ENCODE assay signal across 8 mouse cellular contexts in genomic region chr11:86578809-86579730, GRCm38 (mm10). TPM values are rescaled to one million over a fixed set of nuclear protein-coding genes. Genes with fewer than 3 reads are reported as not detected.
A peak's percentile ranks its signal among the peaks of the same experiment; 100 is the strongest.
DNase-seq lines count a peak whose midpoint lies in the region; ATAC-seq and TF ChIP-seq lines count a peak whose summit lies in the region.

No protein-coding gene starts in this region.

- peak; percentile 12 for DNase-seq in spleen, adult 12 weeks (ENCODE audit: low spot score)
- no peak for DNase-seq in spleen, postnatal 14 days (ENCODE audit: low spot score in 2 of 2)
- no peak for DNase-seq in hindbrain, postnatal 0 days (ENCODE audit: low spot score)
- DNase-seq in liver, postnatal 0 days = peak; percentile 57
- DNase-seq in stomach, postnatal 0 days (ENCODE audit: low spot score) = peak; percentile 82
- no peak for DNase-seq in embryo, embryonic 10.5 days (ENCODE audit: low spot score)
- DNase-seq in embryo, embryonic 11 days = no peak

- no peak overlapping the region for H3K9ac ChIP-seq in hindbrain, postnatal 0 days (replicated peaks; ENCODE audit: low read length)
- H3K9ac ChIP-seq in liver, postnatal 0 days (replicated peaks) = peak overlapping the region; percentile 16; the same call in 1 of the 2 replicates
- 0 out of 2 replicates have a peak overlapping the region, but pooled peaks have one; percentile 8 for H3K9ac ChIP-seq in stomach, postnatal 0 days (ENCODE audit: low read length)

- no peaks in the 10 kb centered on the region for H3K27me3 ChIP-seq in hindbrain, postnatal 0 days (ENCODE audit: insufficient read depth, low read length)
- no peaks in the 10 kb centered on the region for H3K27me3 ChIP-seq in liver, postnatal 0 days (ENCODE audit: insufficient read depth, low read length)
- no peaks in the 10 kb centered on the region for H3K27me3 ChIP-seq in stomach, postnatal 0 days (ENCODE audit: control insufficient read depth, insufficient read depth, low read length)

- no peak for TF ChIP-seq CTCF in hindbrain, postnatal 0 days (IDR thresholded peaks at IDR 0.05; ENCODE audit: low read depth)
- no peak for TF ChIP-seq CTCF in liver, postnatal 0 days (IDR thresholded peaks at IDR 0.05; ENCODE audit: low read depth)
- TF ChIP-seq CTCF in stomach, postnatal 0 days (IDR thresholded peaks at IDR 0.05; ENCODE audit: low read depth) = no peak

- H3K36me3 ChIP-seq in hindbrain, postnatal 0 days (ENCODE audit: insufficient read depth, low read length) = no peaks in the 10 kb centered on the region
- no peaks in the 10 kb centered on the region for H3K36me3 ChIP-seq in liver, postnatal 0 days (replicated peaks; ENCODE audit: insufficient read depth, low read length)
- no peaks in the 10 kb centered on the region for H3K36me3 ChIP-seq in stomach, postnatal 0 days (ENCODE audit: control insufficient read depth, insufficient read depth, low read length)

- TF ChIP-seq EP300 in liver, postnatal 0 days (IDR thresholded peaks at IDR 0.05; ENCODE audit: low read depth) = no peak; the same call in 1 of the 2 replicates
- no peak for TF ChIP-seq EP300 in stomach, postnatal 0 days (optimal IDR thresholded peaks at IDR 0.05)

- H3K4me3 ChIP-seq in brown adipose tissue, adult 24 weeks (ENCODE audit: insufficient read depth, low read depth, low read length) = peak overlapping the region; percentile 11
- no peak overlapping the region for H3K4me3 ChIP-seq in hindbrain, postnatal 0 days (ENCODE audit: low read length)
- no peak overlapping the region for H3K4me3 ChIP-seq in liver, postnatal 0 days (ENCODE audit: low read depth, low read length)
- no peak overlapping the region for H3K4me3 ChIP-seq in stomach, postnatal 0 days (ENCODE audit: low read depth, low read length)

- no peak overlapping the region for H3K4me2 ChIP-seq in hindbrain, postnatal 0 days (ENCODE audit: low read depth, low read length)
- H3K4me2 ChIP-seq in liver, postnatal 0 days (ENCODE audit: low read depth, low read length) = peak overlapping the region; percentile 20
- 0 out of 2 replicates have a peak overlapping the region, but pooled peaks have one; percentile 2 for H3K4me2 ChIP-seq in stomach, postnatal 0 days (replicated peaks; ENCODE audit: low read depth)

- peaks cover 32% of the 10 kb centered on the region for H3K4me1 ChIP-seq in brown adipose tissue, adult 24 weeks (ENCODE audit: control insufficient read depth, insufficient read depth, insufficient read length, low read length)
- 0 out of 2 replicates have a peak, but pooled peaks cover 3% of the 10 kb centered on the region for H3K4me1 ChIP-seq in hindbrain, postnatal 0 days (ENCODE audit: insufficient read depth, low read length)
- H3K4me1 ChIP-seq in liver, postnatal 0 days (ENCODE audit: insufficient read depth) = peaks cover 61% of the 10 kb centered on the region
- H3K4me1 ChIP-seq in stomach, postnatal 0 days (replicated peaks; ENCODE audit: control insufficient read depth, insufficient read depth) = peaks cover 21% of the 10 kb centered on the region

- ATAC-seq in hindbrain, postnatal 0 days = no peak
- peak; percentile 21 for ATAC-seq in liver, postnatal 0 days
- peak; percentile 33 for ATAC-seq in stomach, postnatal 0 days (ENCODE audit: low FRiP score, low TSS enrichment)

- WGBS in hindbrain, postnatal 0 days = 75% methylated on average over 25 of the region's 25 CpGs
- WGBS in liver, postnatal 0 days (ENCODE audit: insufficient replicate concordance) = 45% methylated on average over 25 of the region's 25 CpGs
- WGBS in stomach, postnatal 0 days = 43% methylated on average over 25 of the region's 25 CpGs

- H3K27ac ChIP-seq in brown adipose tissue, adult 24 weeks (replicated peaks; ENCODE audit: low read depth, low read length) = peak overlapping the region; percentile 99
- peak overlapping the region; percentile 41; the same call in 1 of the 2 replicates for H3K27ac ChIP-seq in hindbrain, postnatal 0 days
- H3K27ac ChIP-seq in liver, postnatal 0 days (ENCODE audit: low read depth) = peak overlapping the region; percentile 90
- peak overlapping the region; percentile 94 for H3K27ac ChIP-seq in stomach, postnatal 0 days (replicated peaks)

- no peaks in the 10 kb centered on the region for H3K9me3 ChIP-seq in hindbrain, postnatal 0 days (ENCODE audit: low read length)
- no peaks in the 10 kb centered on the region for H3K9me3 ChIP-seq in liver, postnatal 0 days (ENCODE audit: low read length)
- H3K9me3 ChIP-seq in stomach, postnatal 0 days (ENCODE audit: control insufficient read depth, low read length) = no peaks in the 10 kb centered on the region

RNA-seq across cellular contexts. Expression of gene Tubd1, which starts 34.3 kb away (rescaled TPM):
- polyA plus RNA-seq in brown adipose tissue, adult 24 weeks (2012; ENCODE audit: insufficient read depth, insufficient read length, missing spikeins) = 7.5 and 9.3 TPM in 2 replicates
- 1.8 and 2.6 TPM in 2 replicates for total RNA-seq in hindbrain, postnatal 0 days (2014; rRNA removed)
- 6.4 and 7.2 TPM in 2 replicates for polyA plus RNA-seq in hindbrain, postnatal 0 days (2015; fragmentation: Nextera tagmentation; extraction: Ambion mirVana)
- 4.3 and 4.4 TPM in 2 replicates for polyA plus RNA-seq in liver, postnatal 0 days (2015; fragmentation: Nextera tagmentation; extraction: Ambion mirVana)
- 7.6 and 7.8 TPM in 2 replicates for polyA plus RNA-seq in stomach, postnatal 0 days (2015; fragmentation: Nextera tagmentation; extraction: Ambion mirVana)

RNA-seq across cellular contexts. Expression of gene Rps6kb1, which starts 34.5 kb away (rescaled TPM):
- polyA plus RNA-seq in brown adipose tissue, adult 24 weeks (2012; ENCODE audit: insufficient read depth, insufficient read length, missing spikeins) = 42.7 and 44.0 TPM in 2 replicates
- total RNA-seq in hindbrain, postnatal 0 days (2014; rRNA removed) = 21.9 and 34.2 TPM in 2 replicates
- 67.3 and 67.7 TPM in 2 replicates for polyA plus RNA-seq in hindbrain, postnatal 0 days (2015; fragmentation: Nextera tagmentation; extraction: Ambion mirVana)
- polyA plus RNA-seq in liver, postnatal 0 days (2015; fragmentation: Nextera tagmentation; extraction: Ambion mirVana) = 20.6 and 23.6 TPM in 2 replicates
- polyA plus RNA-seq in stomach, postnatal 0 days (2015; fragmentation: Nextera tagmentation; extraction: Ambion mirVana) = 40.7 and 42.3 TPM in 2 replicates

Comparison
In these comparisons a context has a peak if more than half of its experiments do, and no peak if none do; other contexts are left out.
1. DNase-seq: peak in spleen, adult 12 weeks (single experiment), liver, postnatal 0 days (single experiment) and stomach, postnatal 0 days (single experiment); none in spleen, postnatal 14 days (0 of 2), hindbrain, postnatal 0 days (single experiment), embryo, embryonic 10.5 days (single experiment) and embryo, embryonic 11 days (single experiment).
2. H3K27ac ChIP-seq: peak in every context shown above with its lines; median percentile 99 in brown adipose tissue, adult 24 weeks; 94 in stomach, postnatal 0 days; 90 in liver, postnatal 0 days; 41 in hindbrain, postnatal 0 days.